Mouse (Mus musculus) embryo, embryonic 11.5 days (tissue): ENCODE measurements at regions not wholly inside any gene's neighbourhood (a gene's known extent, or its start where the extent isn't known, plus 50 kb on each side); places are given as distances from the start of the nearest gene placed in this dataset.

Experiments
- DNase-seq: peaks from one replicate; pipeline ENCODE4 v3.0.0-alpha.2; 2012; ENCODE audit warnings: low read depth, low spot score

DNA sequence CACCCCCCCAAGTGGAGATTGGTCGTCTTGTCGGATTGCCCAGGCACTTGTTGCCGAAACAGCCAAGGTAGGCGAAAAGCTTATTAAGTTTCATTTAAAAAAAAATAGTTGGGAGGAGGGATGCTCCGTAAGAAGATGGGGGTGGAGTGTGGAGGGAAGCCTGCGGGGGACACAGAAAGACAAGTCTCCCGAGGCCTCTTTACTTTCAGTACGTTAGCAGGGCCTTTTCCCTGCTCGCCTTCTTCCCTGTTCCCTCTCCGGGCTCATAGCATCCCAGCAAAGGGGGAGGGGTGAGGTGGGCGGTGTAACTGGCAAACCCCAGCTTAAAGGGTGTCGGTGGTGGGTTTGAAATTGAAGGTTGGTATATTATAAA lies 131.5 kb upstream of the Ubr2 start:
- DNase-seq = no peak

DNA sequence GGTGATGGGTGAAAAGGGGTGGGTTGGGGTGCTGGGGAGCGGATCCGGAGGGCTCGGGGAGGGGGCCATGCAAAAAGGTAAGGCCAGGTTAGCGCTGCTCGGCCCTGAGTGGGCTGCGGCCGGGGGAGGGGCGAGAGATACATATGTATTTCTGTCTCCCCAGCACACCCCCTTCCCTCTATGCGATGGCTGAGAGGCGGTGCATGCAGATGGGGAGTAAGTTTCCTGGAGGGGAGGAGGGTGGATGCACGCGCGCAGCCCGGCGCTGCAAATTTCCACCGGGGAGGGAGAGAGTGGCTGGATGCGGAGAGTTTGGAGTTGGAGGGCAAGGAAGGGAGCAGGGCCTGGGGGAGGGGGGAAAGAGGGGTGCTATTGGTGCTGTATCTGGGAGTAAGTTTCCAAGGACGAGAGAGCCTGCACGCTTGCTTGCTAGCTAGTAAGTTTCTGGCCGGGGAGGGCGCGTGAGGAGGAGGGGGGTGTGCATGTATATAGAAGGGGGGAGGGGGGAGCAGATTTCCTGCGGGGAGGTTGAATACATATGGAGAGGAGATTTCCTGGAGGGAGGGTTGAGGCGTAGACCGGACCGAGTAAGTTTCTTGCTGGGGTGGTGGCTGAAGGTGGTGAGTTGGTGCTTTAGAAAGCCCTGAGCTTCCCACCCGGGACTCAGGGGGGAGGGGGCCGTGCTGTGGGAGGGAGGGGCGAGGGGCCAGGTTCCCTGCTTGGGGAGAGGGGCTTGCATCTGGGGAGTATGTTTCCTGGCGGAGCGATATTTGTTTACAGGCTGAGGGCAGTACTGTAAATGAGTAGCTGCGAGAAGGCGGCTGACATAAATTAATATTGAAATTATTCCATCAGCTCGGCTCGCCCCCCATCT lies 130.8 kb upstream of the Ubr2 start:
- DNase-seq = peak; percentile 71

DNA sequence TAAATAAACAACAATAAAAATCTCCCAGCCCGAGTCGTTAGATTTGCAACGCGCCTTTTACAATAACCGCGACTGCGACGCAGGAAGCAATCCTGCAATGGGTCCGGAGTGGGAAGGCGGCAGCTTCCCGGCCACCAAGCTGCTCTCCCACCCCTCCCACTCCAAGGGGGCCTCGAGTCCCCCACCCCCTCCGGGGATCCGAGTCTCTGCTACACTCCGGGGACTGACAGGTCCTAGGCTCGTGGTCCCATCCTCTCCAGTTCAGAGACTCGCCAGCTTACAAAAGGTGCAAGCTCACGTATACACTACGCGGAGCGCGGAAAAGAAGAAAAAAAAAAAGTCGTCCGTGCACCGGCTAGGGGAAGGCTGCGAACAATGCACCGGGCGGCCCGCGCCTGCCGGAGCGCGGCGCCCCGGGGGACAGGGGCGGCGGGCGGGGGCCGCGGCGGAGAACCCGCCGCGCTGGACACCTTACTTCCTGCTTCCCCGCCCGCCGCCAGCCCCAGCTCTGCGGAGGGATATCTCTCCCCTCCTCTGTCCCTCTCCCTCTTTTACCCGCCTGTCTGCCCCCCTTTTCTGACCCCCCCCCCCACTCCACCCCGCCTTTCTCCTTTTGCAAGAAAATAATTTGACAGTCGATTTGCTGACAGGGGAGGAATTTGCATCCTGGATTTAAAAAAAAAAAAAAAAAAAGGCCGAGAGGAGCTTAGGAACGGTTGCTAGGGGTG lies 130.0 kb upstream of the Ubr2 start:
- DNase-seq = peak; percentile 56

DNA sequence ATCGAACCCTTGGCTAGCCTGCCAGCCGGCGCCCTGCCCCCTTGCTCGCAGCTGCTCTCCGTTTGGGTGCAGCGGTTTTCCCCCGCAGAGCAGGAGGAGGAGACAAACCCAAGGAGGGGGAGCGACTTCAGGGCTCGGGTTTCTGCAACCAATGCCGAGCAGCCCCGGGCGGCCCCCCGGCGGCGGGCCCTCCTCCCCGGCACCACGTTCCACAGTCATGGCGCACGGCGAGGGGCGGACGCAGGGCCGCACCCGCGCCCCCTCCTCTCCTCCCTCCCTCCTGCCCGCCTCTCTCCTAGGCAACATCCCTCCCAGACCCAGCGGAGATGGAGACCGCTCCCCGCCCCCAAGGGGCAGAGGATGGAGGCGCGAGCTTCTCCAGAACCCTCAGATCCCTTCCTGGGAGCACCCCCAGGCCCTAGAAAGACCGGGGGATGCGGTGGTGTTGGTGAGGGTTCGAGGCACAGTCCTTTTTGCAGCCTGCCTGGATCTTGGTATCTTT lies 129.4 kb upstream of the Ubr2 start:
- peak; percentile 87 for DNase-seq

DNA sequence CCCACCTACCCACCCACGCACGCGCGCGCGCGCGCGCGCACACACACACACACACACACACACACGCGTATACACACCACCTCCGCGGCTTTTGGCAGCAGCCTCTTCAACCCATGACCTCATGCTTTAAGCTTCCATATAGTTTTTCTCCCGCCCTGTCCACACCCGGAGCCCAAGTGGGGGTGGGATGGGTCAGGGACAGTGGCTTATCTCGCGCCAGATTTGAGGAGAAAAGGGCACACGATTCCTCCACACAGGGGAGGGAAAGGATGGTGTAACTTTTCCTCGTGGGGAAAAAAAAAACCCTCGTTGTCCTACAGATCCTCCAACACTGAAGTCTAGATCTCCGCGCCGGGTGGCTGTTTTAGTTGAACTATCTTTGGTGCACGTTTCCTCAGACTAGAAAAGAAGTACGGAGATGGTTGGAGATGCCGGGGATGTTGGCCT lies 128.8 kb upstream of the Ubr2 start:
- no peak for DNase-seq

DNA sequence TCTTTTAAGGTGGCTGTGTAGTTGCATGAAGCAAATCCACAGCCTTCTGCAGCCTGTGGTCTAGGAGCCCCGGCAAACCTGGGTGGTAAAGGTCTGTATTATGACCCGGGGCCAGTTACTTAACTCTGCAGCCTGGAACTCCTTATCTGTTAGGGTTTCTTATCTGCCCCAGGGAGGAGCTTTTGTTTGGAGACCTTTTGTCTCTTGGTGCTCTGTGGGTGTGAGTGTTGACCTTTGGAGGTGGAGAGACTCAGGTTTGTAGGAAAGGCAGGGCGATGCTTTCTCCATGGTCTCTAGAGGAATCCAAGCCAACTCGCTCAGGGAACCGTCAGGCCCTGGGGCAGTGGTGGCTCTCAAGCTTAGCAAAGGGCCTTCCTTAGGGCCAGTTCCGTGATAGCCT lies 127.8 kb upstream of the Ubr2 start:
- DNase-seq = no peak

DNA sequence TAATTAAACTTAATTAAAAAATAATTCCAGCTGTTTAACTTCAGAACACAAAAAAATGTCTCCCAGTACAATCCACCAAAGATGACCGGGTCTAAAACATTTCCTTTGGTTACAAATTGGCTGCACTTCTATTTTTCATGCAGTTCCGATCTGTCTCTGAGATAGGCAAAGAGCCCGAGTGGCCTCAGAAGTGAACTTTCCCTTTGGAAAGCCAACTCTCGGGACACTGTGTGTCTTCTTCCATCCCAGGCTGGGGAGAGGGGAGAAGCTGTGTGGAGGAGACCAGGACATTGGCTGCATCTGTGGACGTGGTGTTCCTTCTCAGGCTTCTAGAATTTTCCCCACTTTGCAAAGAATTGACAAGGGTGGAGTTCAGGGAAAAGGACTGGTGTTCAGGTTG lies 125.0 kb upstream of the Ubr2 start:
- no peak for DNase-seq

DNA sequence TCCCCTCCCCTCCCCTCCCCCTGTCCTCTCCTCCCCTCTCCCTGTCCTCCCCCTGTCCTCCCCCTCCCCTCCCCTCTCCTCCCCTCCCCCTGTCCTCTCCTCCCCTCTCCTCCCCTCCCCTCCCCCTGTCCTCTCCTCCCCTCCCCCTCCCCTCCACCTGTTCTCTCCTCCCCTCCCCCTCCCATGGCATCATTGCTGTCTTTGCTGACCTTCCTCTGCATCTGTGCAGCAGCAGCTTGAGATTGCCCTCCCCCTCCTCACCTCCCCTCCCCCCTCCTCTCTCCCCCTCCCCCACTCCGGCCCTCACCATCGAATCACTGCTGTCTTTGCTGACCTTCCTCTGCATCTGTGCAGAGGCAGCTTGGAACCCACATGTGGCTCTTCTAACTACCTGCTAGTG lies 123.4 kb upstream of the Ubr2 start:
- DNase-seq = no peak

DNA sequence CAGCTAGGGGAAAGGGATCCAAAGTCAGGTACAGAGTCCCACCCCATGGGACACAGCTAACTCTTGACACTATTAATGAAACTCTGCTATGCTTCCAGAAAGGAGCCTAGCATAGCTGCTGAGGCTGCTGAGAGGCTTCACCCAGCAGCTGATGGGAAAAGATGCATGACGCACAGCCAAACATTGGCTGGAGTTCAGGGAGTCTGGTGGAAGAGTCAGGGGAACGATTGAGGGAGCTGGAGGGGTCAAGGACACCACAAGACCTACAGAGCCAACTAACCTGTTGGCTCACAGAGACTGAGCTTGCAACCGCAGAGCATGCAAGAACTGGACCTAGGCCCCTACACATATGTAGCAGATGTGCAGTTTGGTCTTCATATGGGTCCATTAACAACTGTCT lies 117.2 kb upstream of the Ubr2 start:
- DNase-seq = no peak

DNA sequence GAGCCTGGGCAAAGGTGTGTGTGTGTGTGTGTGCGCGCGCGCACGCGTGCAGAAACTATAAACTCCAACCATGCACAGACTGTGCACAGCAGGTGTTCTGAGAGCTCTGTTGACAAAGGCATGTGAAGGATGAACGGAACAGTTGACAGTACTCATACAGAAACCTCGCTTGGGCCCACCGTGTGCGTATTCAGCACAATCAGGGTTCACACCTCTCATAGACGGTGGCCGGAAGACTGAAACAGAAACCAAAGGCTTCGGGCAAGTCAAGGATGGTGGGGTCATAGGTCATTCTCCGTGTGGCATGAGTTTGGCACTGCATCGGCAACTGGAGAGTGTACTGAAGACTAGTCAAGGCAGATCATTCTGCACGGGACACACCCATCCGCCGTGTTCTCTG lies 113.2 kb upstream of the Ubr2 start:
- DNase-seq = no peak

DNA sequence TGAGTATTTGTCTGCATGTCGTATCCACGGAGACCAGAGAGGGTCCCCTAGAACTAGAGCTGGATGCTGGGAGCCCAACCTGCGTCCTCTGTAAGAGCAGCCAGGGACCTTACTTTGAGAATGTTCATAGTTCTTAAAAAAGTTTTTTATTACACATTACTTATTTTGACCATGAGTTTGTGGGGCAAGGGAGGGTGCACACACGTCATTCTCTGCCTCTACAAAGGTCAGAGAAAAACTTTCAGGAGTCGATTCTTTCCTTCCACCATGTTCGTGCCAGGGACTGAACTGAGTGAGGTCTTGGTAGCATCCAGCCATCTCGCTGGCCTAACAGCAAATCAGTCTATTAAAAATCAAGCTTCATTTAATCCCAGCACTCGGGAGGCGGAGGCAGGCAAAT lies 111.9 kb upstream of the Ubr2 start:
- DNase-seq = no peak

DNA sequence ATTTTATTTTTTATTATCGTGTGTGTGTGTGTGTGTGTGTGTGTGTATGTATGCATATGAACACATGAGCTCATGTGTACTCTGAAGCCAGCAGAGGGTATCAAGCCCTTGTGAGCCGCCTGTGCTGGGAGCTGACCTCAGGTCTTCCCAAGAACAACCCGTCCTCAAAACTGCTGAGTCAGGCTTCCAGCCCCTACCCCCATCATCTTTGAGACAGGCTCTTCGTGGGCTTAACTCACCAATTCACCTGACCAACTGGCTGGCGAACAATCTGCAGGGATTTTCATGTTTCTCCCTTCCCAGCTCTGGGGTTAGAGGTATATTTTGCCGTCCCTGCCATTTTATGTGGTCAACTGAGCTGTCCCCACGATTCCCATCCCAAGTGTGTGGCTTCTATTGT lies 107.7 kb upstream of the Ubr2 start:
- no peak for DNase-seq

DNA sequence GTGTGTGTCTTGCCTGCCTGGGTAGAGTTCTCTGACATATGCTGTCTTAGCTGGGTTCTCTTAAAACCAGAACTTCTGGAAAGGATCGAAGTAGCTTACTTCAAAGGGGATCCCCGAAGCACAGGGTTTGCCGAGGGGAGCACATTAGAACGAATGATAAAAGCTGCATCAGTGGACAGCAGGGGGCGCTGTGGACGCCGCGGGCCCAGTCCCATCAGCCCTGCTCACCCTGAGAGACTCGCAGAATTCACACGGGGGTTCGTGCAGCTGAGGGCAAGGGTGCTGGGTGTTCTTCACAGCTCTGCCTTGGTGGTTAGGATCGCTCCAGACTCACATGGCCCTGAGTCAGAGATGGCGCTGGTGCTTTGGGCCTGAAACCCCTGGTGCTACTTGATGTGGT lies 105.4 kb upstream of the Ubr2 start:
- DNase-seq = peak; percentile 9

DNA sequence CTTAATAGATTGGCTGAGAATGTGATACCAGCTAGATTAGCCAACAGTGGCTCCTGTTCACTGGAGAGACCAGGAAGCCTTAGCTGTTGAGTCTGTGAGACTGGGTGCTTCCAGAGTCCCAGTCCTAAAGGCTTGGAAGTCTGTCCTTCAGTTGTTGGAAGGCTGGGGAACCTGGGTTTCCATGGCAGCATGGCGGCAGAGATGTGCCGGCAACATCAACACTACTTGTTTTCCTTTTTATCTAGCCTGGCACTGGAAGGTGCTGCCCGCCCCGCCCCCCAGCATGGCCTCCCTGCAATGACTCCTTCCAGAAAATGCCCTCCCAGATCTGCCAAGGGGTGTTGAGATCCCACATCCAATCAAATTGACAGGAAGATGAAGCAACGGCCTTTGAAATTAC lies 104.8 kb upstream of the Ubr2 start:
- DNase-seq = no peak

DNA sequence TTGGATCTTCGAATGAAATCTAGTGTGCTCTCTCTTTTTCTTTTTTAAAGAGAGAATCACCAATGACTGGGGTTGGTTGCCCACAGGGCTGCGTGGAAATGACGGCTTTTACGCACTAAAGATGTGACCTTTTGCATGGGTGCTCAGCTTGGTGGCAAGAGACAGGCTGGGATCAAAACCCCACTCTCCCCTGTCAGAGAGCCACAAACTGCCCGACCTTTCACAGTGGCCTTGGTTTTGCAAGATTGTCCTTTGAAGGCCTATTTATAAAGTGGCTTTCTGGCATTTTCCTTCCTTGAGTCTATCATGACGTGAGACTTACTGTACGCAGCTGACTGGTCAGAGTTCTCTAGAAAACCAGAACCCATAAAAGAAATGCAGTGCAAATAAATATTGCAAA lies 104.4 kb upstream of the Ubr2 start:
- no peak for DNase-seq

DNA sequence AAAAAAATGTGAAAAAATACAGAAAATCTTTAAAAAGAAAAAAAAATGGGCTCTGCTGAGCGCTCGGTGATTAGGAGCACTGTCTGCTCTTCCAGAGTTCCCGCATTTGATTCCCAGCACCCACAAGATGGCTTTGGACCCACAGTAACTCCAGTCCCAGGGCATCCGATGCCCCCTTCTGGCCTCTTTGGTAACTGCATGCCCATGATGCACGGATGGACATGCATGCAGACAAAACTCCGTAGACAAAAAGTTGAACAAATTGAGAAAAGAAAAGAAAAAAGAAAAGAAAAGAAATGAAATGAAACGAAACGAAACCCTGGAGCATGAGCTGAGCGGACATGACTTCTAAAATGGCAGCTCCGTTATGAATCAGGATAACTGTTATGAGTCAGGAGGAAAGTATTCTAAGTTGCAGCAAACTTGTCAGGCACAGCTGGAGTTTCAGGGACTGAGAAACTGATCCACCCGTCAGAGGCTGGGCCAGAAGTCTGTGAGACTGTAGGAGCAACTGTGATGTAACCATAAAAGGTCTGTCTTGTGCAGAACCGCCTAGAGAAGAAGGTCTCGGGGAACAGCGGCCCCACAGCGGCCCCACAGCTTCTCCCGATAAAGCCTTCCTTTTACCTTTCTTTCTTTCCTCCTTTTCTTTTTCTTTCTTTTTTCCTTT lies 102.3 kb upstream of the Ubr2 start:
- no peak for DNase-seq

DNA sequence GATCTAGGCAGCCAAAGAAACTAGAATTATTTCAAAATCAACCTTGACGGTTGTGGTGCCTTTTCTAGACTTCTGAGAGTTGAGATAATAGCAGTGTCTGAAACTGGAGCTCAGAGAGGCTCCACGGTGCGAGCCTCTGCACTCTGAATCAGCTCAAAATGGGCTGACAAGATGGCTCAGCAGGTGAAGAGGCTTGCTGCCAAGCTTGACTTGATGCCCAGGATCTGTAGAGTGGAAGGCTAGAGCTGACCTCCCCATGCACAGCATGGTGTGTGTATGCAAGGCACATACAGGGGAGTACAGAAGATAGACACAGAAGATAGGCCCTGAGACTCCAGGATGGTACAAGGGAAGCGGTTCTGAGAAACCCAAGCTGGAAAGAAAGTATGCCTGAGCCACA lies 100.5 kb upstream of the Ubr2 start:
- DNase-seq = no peak

DNA sequence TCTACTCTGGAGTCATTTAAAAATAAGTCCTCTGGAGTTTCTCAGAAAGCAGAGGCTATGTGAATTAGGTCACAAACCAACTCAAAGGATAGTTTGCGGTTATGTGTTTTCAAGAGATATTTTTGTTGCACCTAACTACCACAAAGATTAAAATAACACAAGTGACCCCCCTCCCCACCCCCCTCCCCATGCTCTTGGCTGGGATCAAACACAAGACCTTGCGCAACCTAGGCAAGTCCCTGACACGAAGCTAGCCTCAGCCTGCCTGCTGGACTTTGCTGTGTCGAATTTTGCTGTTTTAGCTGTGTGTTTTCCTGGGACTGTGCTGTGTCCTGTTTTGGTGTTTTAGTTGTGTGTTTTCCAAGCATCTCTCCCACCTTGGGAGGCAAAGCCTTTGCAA lies 94.0 kb upstream of the Ubr2 start:
- DNase-seq = no peak

DNA sequence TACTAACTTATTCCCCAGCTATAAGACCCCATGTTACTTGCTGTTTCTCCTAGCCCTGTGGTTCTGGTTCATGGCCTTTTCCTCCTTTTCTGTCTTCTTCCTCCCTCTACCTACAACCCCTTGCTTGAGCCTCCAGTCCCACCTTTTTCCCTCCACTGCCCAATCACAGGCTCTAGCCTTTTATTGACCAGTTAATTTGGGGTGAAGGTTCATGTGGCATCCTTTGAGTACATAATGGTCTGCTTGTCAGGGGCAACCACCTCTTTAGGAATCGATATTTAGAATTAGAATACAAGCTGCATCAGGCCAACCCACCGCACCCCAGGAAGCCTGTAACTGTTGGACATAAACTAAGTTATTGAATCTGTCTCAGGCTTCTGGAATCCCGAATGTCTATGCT lies 84.8 kb upstream of the Ubr2 start:
- no peak for DNase-seq

DNA sequence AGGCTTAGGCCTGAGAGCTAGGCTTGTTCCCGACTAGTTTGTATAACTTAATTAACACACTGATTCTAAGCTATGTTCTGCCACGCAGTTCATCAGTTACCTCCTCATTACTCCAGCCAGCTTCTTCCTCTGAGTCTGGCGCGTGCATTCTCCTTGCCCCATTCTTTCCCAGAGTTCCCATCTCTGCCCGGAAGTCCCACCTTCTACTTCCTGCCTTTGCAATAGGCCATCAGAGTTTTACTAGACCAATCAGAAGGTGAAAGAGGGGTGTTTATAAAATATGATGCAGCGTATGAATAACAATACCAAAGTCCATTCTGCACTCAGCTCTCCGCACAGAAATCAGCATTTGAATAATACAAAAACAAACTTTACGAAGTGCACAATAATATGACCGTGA lies 81.7 kb upstream of the Ubr2 start:
- DNase-seq = no peak

DNA sequence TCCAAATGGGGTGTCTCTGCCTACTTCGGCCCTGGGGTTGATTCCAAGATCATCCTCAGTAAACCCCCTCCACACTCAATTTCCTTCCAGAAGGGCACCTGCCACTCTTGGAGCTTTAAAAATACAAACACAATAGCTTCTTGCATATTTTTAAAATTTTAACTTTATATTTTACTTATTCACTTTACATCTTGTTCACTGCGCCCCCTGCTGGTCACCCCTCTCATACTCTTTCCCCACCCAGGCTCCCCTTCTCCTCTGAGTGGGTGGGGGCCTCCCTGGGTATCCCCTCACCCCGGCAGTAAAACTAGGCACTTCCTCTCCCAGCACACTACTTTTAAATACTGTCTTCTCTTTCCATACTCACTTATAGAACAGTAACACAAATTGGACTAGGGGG lies 79.4 kb upstream of the Ubr2 start:
- DNase-seq = no peak

DNA sequence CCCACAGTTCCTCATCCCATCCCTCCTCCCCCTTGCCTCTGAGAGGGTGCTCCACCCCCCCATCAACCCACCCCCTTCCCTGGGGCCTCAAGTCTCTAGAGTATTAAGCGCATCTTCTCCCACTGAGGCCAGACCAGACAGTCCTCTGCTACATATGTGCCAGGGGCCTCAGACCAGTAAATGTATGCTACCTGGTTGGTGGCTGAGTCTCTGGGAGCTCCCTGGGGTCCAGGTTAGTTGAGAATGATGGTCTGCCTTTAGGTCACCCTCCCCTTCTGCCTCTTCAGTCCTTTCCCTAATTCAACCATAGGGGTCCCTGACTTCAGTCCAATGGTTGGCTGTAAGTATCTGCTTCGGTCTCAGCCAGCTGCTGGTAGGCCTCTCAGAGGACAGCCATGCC lies 58.9 kb upstream of the Ubr2 start:
- no peak for DNase-seq
